Mouse (Mus musculus) lung, postnatal 10 days (tissue): ENCODE measurements around the gene Tulp1.
"Not testable (repeated sequence)": the region's sequence is repeated elsewhere in the genome, so short reads cannot be mapped to it uniquely, and the experiment has no call there.

Source experiments
- DNase-seq: peaks from one replicate; pipeline ENCODE4 v3.0.0; 2021

Tulp1 gene

DNA sequence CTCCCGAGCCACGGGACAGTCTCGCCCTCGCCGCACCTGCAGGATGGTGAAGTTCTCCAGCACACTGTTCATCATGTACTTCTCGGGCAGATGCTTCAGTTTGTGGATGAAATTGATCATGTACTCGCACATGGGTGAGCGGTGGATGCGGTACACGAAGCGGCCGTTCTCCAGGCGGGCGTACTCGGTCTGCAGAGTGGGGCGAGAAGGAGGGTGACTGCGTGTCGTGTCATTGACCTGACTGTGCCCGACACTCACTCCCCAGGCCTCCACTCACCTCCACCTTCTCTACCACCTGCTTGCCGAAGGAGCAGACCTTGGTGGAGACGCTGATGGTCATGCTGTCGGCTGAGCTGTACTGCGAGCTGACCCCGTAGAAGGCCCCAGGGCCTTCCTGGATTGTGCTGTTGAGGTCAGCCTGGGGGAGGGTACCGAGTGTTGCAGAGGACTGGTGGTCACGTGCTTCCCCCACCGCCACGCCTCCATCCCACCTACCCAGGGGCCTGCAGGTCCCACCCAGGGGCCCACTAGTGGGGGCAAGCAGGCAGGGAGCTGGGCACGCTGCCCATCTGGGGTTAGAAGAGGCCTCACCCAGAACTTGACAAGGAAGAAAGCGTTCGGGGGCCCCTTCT lies 32.0 kb downstream of the Tulp1 start:
- no peak for DNase-seq

- DNase-seq = no peak
These were observed 32.7 kb downstream of the Tulp1 start for GRCm38 (mm10) chr17:28332113-28332914.

DNA sequence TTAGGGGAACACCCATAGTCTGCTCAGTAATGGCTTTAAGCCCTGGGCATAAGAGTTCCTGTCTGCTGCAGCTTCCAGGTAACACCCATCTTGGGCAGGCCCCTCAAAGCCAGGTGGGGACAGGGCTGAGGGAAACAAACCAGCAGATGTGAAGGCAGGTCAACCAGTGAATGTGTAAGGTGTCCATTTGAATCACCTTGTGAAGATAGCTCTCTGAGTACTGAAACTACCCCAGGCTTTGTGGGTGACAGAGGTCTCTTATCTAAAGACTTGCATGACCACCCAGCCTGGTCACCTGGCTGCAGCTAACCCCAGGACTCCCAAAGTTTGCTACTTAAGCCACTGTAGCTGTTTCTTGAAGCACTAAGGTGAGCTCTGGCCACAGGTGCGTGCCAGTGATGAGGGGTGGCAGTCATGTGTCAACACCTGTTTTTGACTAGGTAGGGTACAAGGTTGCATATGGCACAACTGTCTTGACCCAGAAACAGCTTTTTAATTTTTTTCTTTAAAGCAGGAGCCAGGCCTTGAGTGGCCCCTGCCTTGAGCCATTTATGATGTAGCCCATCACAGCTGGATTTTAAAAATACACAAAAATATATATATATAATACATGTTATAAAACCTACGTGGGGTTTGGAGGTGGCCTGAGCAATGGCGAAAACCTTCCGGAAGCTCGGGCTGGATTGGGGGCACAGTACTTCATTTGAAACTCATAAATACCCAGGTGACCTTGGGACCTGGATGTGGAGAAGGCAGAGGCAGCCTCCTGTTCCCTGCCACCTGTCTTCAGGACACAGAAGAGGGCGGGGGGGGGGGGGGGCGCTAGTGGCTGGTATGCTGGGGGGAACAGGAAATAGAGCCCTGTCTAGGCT lies 33.5 kb downstream of the Tulp1 start:
- no peak for DNase-seq

DNA sequence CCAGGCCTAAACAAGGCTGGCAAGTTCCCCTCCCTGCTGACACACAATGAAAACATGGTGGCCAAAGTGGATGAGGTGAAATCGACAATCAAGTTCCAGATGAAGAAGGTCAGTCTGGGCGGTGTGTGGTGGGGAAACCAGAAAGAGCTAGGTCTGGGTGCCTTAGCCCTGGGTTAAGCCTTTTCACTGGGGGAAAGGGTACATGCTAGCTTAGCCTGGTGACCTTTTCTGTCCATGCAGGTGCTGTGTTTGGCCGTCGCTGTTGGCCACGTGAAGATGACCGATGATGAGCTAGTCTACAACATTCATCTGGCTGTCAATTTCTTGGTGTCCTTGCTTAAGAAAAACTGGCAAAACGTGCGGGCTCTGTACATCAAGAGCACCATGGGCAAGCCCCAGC lies 34.4 kb downstream of the Tulp1 start:
- DNase-seq = not testable (repeated sequence)

- no peak for DNase-seq
These were observed 34.8 kb downstream of the Tulp1 start for GRCm38 (mm10) chr17:28330232-28330546.

GRCm38 (mm10) chr17:28329503-28330231 lies 35.4 kb downstream of the Tulp1 start:
- no peak for DNase-seq

GRCm38 (mm10) chr17:28328946-28329345 lies 36.1 kb downstream of the Tulp1 start:
- DNase-seq = no peak

- peak; percentile 98 for DNase-seq
These were observed 36.6 kb downstream of the Tulp1 start, which contains the start of gene Rpl10a for GRCm38 (mm10) chr17:28328366-28328928. Gene Rpl10a, plus strand, starts transcription at chr17:28328471.

DNA sequence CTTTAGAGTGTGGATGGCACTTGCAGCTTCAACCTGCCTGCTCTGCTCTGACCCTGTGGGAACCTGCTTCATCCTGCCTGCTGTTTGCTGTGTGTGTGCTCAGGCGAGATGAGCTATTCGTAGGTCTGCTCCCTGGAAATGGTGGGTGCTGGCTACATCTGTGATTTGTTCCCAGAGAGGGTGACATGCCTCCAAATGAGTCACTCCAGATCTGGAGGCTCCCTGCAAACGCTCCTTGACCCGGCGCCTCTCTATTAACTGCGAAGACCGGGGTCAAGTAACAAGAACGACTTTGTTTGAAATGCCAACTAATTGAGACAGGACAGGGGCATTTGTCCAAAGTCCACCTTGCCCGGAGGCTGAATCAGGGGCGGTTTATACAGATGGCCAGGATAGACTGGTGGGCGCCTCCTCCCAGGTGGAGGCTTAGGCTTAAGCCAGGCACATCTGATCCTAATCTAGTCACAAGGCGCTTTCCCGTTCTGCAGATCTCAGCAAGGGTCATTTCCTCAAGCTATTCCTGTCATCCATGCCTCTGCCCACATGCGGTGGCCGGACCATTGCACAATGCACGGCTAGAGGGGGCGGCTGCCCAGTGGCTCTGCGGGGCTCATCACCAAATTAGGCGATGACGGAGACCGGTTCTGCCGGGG lies 37.2 kb downstream of the Tulp1 start:
- no peak for DNase-seq

DNA sequence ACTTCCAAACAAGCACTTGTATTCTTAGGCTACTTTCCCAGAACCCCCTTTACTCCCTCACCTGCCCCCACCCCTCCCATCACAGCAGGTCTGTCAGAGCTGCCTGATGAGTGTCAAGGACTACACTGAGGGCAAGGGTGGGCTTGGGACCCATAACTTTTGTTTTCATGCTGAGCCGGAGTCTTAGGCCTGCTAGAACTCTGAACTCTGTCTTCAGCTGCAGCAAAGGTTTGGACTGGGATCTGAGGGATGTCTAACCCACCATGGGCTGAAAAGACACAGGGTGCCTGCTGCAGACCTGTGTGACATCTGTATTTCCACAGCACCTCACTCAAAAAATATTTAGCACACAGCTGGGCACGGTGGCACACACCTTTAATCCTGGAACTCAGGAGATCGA lies 38.1 kb downstream of the Tulp1 start:
- DNase-seq = no peak

- DNase-seq = no peak
These were observed 39.3 kb downstream of the Tulp1 start for GRCm38 (mm10) chr17:28325751-28326150.

- not testable (repeated sequence) for DNase-seq
These were observed 40.6 kb downstream of the Tulp1 start for GRCm38 (mm10) chr17:28324416-28324815.

GRCm38 (mm10) chr17:28323786-28324185 lies 41.2 kb downstream of the Tulp1 start:
- no peak for DNase-seq

GRCm38 (mm10) chr17:28321700-28322099 lies 43.3 kb downstream of the Tulp1 start:
- DNase-seq = no peak

DNA sequence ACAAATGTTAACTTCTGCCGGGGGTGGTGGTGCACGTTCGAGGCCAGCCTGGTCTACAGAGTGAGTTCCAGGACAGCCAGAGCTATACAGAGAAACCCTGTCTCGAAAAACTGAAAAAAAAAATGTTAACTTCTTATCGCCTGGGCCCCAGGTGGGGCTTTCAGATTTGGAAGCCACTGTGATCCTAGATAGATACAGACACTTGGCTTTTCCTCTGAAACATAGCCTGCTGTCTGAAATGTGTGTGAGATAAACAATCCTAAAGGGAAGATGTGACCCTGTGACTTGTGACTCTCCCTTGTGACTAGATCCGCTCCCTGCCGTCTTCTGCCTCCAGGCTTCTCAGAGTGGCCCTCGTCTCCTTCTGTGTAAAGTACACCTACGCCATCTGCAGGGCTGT lies 47.3 kb downstream of the Tulp1 start:
- DNase-seq = no peak

- DNase-seq = no peak
These were observed 47.9 kb downstream of the Tulp1 start for GRCm38 (mm10) chr17:28317091-28317490.

DNA sequence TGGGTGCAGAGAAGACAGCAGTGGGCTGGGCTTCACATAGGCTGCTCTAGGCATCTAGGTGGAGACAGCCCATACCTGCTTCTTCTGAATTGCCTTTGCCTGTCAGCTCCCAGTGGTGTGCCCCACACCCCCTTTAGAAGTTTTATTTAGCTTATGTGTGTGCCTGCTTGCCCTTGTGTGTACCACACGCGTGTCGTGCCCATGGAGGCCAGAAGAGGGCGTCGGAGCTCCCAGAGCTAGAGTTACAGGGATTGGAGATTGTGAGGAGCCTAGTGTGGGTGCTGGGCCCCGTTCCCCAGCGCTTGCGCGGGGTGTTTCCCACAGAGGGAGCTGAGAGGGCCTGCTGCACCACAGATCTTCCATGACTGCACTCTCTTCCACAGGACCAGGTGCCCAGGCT lies 48.5 kb downstream of the Tulp1 start:
- no peak for DNase-seq

DNA sequence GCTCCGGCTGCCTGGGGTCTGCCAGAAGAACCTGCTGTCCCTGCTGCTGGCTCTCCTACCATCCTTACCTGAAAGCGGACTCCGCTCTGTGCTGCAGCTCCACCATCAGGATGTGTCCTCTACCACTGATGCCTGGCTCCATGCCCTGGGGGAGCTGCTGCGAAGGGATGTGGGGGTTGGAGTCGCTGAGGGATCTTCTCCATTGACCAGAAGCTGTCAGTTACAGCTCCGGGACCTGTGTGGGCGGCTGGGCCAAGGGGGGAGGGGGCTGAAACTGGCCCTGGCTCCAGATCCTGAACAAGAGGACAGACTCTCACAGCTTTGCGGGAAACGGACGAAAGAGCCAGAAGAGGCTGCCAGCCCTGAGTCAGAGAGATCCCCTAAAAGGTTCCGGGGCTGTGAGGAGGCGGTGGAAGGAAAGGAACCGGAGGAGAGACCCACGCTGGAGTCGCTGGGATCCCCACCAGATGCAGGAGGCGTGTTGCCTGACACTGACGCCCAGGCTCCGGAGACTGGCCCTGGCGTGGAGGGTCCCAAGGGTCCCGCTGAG lies 49.3 kb downstream of the Tulp1 start:
- DNase-seq = no peak

DNA sequence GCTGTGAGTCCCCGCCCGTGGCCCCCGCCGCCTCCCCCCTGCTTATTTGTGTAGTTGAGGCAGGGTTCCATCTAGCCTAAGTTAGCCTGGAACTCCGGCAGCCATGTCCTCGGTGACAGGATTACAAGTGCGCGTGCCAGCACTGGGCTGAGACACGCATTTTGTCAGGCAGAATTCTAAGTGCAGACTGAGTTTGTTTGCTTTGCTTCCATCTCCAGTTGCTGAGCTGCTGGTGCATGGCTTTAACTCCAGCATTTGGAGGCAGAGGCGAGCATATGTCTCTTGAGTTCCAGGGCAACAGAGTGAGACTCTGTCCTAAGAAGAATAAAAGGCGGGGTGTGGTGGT lies 51.2 kb downstream of the Tulp1 start:
- DNase-seq = peak; percentile 53

- peak; percentile 99 for DNase-seq
These were observed 51.7 kb downstream of the Tulp1 start, which contains the start of gene Fance for GRCm38 (mm10) chr17:28313212-28313879. Gene Fance, plus strand, starts transcription at chr17:28313519.
